Mouse (Mus musculus) limb, embryonic 11.5 days (tissue): ENCODE results near the gene Plxnb1. TPM values are rescaled to one million over a fixed set of nuclear protein-coding genes. Genes with fewer than 3 reads are reported as not detected.

Source experiments
- ATAC-seq: fragments of 200-750 bp; cut with Nextera tagmentation; 2 replicates; pipeline ENCODE4 v1.8.0; 2017; ENCODE audit warnings: low read depth; ENCODE audit not compliant: insufficient number of reproducible peaks, low FRiP score, low TSS enrichment
- DNase-seq: peaks from one replicate; pipeline ENCODE4 v3.0.0-alpha.2; 2015; ENCODE audit warnings: low spot score
- H3K27ac ChIP-seq: fragments of 300-500 bp; sonication (generic); replicated peaks from 2 replicates; pipeline ENCODE4 v1.5.1; 2014; ENCODE audit warnings: low read depth, mild to moderate bottlenecking, low read length
- H3K27me3 ChIP-seq: fragments of 300-500 bp; sonication (generic); 2 replicates; pipeline ENCODE4 v1.6.1; 2014; ENCODE audit warnings: mild to moderate bottlenecking, low read length, mixed read lengths; ENCODE audit not compliant: control insufficient read depth, insufficient read depth
- H3K36me3 ChIP-seq: fragments of 300-500 bp; sonication (generic); 2 replicates; pipeline ENCODE4 v1.6.1; 2014; ENCODE audit warnings: mild to moderate bottlenecking, low read length, moderate library complexity, mixed read lengths; ENCODE audit not compliant: control insufficient read depth, insufficient read depth
- H3K4me1 ChIP-seq: fragments of 300-500 bp; sonication (generic); 2 replicates; pipeline ENCODE4 v1.6.1; 2014; ENCODE audit warnings: low read length, mixed read lengths; ENCODE audit not compliant: control insufficient read depth, insufficient read depth
- H3K4me2 ChIP-seq: fragments of 300-500 bp; sonication (generic); 2 replicates; pipeline ENCODE4 v1.6.1; 2014; ENCODE audit warnings: low read depth, mild to moderate bottlenecking, moderate library complexity; ENCODE audit not compliant: severe bottlenecking
- H3K4me3 ChIP-seq: fragments of 300-500 bp; sonication (generic); 2 replicates; pipeline ENCODE4 v1.5.1; 2014; ENCODE audit warnings: low read depth, low read length
- H3K9ac ChIP-seq: fragments of 300-500 bp; sonication (generic); 2 replicates; pipeline ENCODE4 v1.6.1; 2014; ENCODE audit warnings: mild to moderate bottlenecking, low read length
- H3K9me3 ChIP-seq: fragments of 300-500 bp; sonication (generic); 2 replicates; pipeline ENCODE4 v1.6.1; 2016; ENCODE audit warnings: low read length; ENCODE audit not compliant: control insufficient read depth
- WGBS: fragments of 180-500 bp; shearing (Covaris S2); extraction: QIAGEN DNeasy Blood & Tissue Kit; methylation state at CpG from one replicate; pipeline ENCODE4 v1.1.7; 2014; 5-methylcytosine and 5-hydroxymethylcytosine counted together
- polyA plus RNA-seq: library from polyadenylated mRNA; unstranded; fragments of >200 nt; fragmentation: Nextera tagmentation; extraction: Ambion mirVana; gene quantifications from 2 replicates; pipeline ENCODE4 v1.2.1, GENCODE M21; 2014

Gene Plxnb1
- polyA plus RNA-seq, 1 experiment from 2014 or later = 15.2 TPM

- Histone ChIP-seq H3K9me3 (no peaks in the 10 kb centered on the region), H3K4me3 (no peak overlapping the region), H3K4me1 (peaks cover 2% of the 10 kb centered on the region; the same call in 1 of the 2 replicates), H3K4me2 (no peak overlapping the region), H3K27me3 (no peaks in the 10 kb centered on the region), H3K27ac (no peak overlapping the region), H3K9ac (no peak overlapping the region), H3K36me3 (peaks cover 50% of the 10 kb centered on the region)
- WGBS = 96% methylated on average over 9 of the region's 9 CpGs
- no peak for ATAC-seq
- no peak for DNase-seq
These were observed 16.4 kb downstream of the Plxnb1 start for GRCm38 (mm10) chr9:109111591-109111990.

DNA sequence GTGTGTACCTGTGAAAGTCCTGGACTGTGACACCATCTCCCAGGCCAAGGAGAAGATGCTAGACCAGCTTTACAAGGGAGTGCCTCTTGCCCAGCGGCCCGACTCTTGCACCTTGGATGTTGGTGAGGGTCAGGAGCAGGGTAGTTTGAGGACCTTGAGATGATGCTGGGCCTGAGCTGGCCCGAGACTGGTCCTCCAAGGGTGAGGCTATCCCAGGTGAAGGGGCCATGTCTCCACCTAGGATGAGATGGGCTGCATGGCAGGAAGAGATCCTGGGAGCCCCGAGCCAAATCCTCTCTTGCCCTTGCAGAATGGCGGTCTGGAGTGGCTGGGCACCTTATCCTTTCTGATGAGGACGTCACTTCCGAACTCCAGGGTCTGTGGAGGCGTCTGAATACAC lies 18.1 kb downstream of the Plxnb1 start:
- 90% methylated on average over 8 of the region's 8 CpGs for WGBS
- Histone ChIP-seq H3K4me2 (no peak overlapping the region), H3K4me1 (no peaks in the 10 kb centered on the region), H3K9ac (no peak overlapping the region), H3K9me3 (no peaks in the 10 kb centered on the region), H3K4me3 (no peak overlapping the region), H3K27me3 (no peaks in the 10 kb centered on the region), H3K36me3 (peaks cover 50% of the 10 kb centered on the region), H3K27ac (no peak overlapping the region)
- no peak for ATAC-seq
- no peak for DNase-seq

DNA sequence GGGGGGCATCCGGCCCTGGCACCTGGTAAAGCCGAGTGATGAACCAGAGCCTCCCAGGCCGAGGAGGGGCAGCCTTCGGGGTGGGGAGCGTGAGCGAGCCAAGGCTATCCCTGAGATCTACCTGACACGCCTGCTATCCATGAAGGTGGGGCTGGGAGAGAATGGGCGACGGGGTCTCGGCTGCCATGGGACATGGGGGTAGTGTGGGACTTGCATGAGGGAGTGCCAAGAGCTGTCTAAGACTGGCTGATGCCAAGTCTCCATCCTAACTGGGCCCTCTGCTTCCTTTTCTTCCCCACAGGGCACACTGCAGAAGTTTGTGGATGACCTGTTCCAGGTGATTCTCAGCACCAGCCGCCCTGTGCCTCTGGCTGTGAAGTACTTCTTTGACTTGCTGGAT lies 19.1 kb downstream of the Plxnb1 start:
- H3K4me2 ChIP-seq = no peak overlapping the region
- 97% methylated on average over 11 of the region's 11 CpGs for WGBS
- no peaks in the 10 kb centered on the region for H3K27me3 ChIP-seq
- ATAC-seq (no peak), DNase-seq (no peak)
- no peak overlapping the region for H3K9ac ChIP-seq
- no peak overlapping the region for H3K27ac ChIP-seq
- H3K4me1 ChIP-seq = no peaks in the 10 kb centered on the region
- H3K36me3 ChIP-seq = peaks cover 49% of the 10 kb centered on the region
- no peak overlapping the region for H3K4me3 ChIP-seq
- no peaks in the 10 kb centered on the region for H3K9me3 ChIP-seq

- Histone ChIP-seq H3K4me2 (no peak overlapping the region), H3K9ac (no peak overlapping the region), H3K27ac (no peak overlapping the region), H3K9me3 (no peaks in the 10 kb centered on the region), H3K4me1 (no peaks in the 10 kb centered on the region), H3K36me3 (peaks cover 43% of the 10 kb centered on the region), H3K27me3 (no peaks in the 10 kb centered on the region), H3K4me3 (no peak overlapping the region)
- DNase-seq = no peak
- ATAC-seq = no peak
- 87% methylated on average over 7 of the region's 7 CpGs for WGBS
These were observed 19.7 kb downstream of the Plxnb1 start for GRCm38 (mm10) chr9:109114871-109115270.

- Histone ChIP-seq H3K4me3 (no peak overlapping the region), H3K27me3 (no peaks in the 10 kb centered on the region), H3K4me2 (no peak overlapping the region), H3K4me1 (no peaks in the 10 kb centered on the region), H3K36me3 (peaks cover 34% of the 10 kb centered on the region), H3K9me3 (no peaks in the 10 kb centered on the region), H3K27ac (no peak overlapping the region), H3K9ac (no peak overlapping the region)
- WGBS = 94% methylated on average over 10 of the region's 10 CpGs
- ATAC-seq (no peak), DNase-seq (no peak)
These were observed 21.0 kb downstream of the Plxnb1 start for GRCm38 (mm10) chr9:109116205-109116604.

- WGBS = 98% methylated on average over 4 of the region's 4 CpGs
- Histone ChIP-seq H3K9ac (no peak overlapping the region), H3K27ac (no peak overlapping the region), H3K9me3 (no peaks in the 10 kb centered on the region), H3K27me3 (no peaks in the 10 kb centered on the region), H3K4me1 (no peaks in the 10 kb centered on the region), H3K36me3 (peaks cover 20% of the 10 kb centered on the region), H3K4me3 (no peak overlapping the region), H3K4me2 (no peak overlapping the region)
- no peak for ATAC-seq
- no peak for DNase-seq
These were observed 22.9 kb downstream of the Plxnb1 start for GRCm38 (mm10) chr9:109118106-109118505.

DNA sequence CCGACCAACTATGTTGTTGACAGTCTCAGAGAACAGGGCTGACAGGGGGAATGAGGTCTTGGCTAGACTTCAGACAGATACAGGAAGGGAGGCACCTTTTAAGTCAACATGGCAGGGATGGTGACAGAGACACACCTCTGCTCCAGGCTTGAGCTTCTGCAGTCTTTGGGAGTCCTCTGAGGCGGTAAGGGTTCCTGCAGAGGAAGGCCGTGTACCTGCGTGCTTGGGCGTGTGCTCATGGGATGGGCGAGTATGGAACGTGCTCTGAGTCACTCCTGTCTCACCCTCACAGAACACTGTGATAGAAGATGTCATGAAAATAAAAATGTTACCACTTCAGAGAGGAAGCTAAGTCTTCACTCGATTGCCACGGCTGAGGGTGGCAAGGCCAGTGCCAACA lies 24.4 kb downstream of the Plxnb1 start:
- H3K27ac ChIP-seq = no peak overlapping the region
- no peaks in the 10 kb centered on the region for H3K27me3 ChIP-seq
- H3K4me1 ChIP-seq = no peaks in the 10 kb centered on the region
- no peaks in the 10 kb centered on the region for H3K9me3 ChIP-seq
- 94% methylated on average over 9 of the region's 9 CpGs for WGBS
- H3K4me3 ChIP-seq = no peak overlapping the region
- no peak overlapping the region for H3K4me2 ChIP-seq
- no peak for DNase-seq
- no peak for ATAC-seq
- no peak overlapping the region for H3K9ac ChIP-seq
- peaks cover 12% of the 10 kb centered on the region for H3K36me3 ChIP-seq

GRCm38 (mm10) chr9:109120956-109121355 lies 25.8 kb downstream of the Plxnb1 start:
- H3K9ac ChIP-seq = no peak overlapping the region
- no peaks in the 10 kb centered on the region for H3K9me3 ChIP-seq
- H3K4me2 ChIP-seq = no peak overlapping the region
- no peak overlapping the region for H3K4me3 ChIP-seq
- DNase-seq (no peak), ATAC-seq (no peak)
- peaks cover 6% of the 10 kb centered on the region for H3K36me3 ChIP-seq
- H3K4me1 ChIP-seq = no peaks in the 10 kb centered on the region
- H3K27ac ChIP-seq = no peak overlapping the region
- no peaks in the 10 kb centered on the region for H3K27me3 ChIP-seq
- 90% methylated on average over 6 of the region's 6 CpGs for WGBS

GRCm38 (mm10) chr9:109122553-109123085 lies 27.4 kb downstream of the Plxnb1 start:
- Histone ChIP-seq H3K27me3 (no peaks in the 10 kb centered on the region), H3K9ac (no peak overlapping the region), H3K9me3 (no peaks in the 10 kb centered on the region), H3K4me3 (no peak overlapping the region), H3K4me1 (no peaks in the 10 kb centered on the region), H3K36me3 (peaks cover 3% of the 10 kb centered on the region; the same call in 1 of the 2 replicates), H3K4me2 (no peak overlapping the region), H3K27ac (no peak overlapping the region)
- ATAC-seq (no peak), DNase-seq (peak; percentile 47)
- WGBS = 48% methylated on average over 2 of the region's 2 CpGs
